Mouse (Mus musculus): Measurements from ENCODE around the gene Mybl2. TPM values are rescaled to one million over a fixed set of nuclear protein-coding genes. Genes with fewer than 3 reads are reported as not detected.
A peak's percentile ranks its signal among the peaks of the same experiment; 100 is the strongest.
"Not testable (repeated sequence)": the region's sequence is repeated elsewhere in the genome, so short reads cannot be mapped to it uniquely, and the experiment has no call there.

The Mybl2 gene
- polyA plus RNA-seq, 1 experiment from 2014 or later, result 1.9 TPM

GRCm38 (mm10) chr2:163051691-163052090, 2.8 kb upstream of the Mybl2 start:
- Histone ChIP-seq H3K9me3 (replicated peaks; ENCODE audit: control insufficient read depth, low read length, poor library complexity, severe bottlenecking) (no peaks in the 10 kb centered on the region), H3K4me2 (ENCODE audit: low read length) (no peak overlapping the region), H3K4me1 (ENCODE audit: control insufficient read depth, insufficient read depth, low read length) (peaks cover 15% of the 10 kb centered on the region), H3K27me3 (ENCODE audit: control insufficient read depth, insufficient read depth, low read depth, low read length) (peaks cover 6% of the 10 kb centered on the region), H3K4me3 (ENCODE audit: low read depth, low read length) (no peak overlapping the region), H3K36me3 (ENCODE audit: control insufficient read depth, insufficient read depth, low read length) (peaks cover 4% of the 10 kb centered on the region; the same call in 1 of the 2 replicates), H3K27ac (ENCODE audit: low read length) (no peak overlapping the region), H3K9ac (ENCODE audit: low read depth, low read length) (no peak overlapping the region)
- 75% methylated on average over 1 of the region's 1 CpGs for WGBS
- no peak for ATAC-seq

- Histone ChIP-seq H3K27ac (ENCODE audit: low read length) (no peak overlapping the region), H3K9ac (ENCODE audit: low read depth, low read length) (no peak overlapping the region), H3K4me2 (ENCODE audit: low read length) (no peak overlapping the region), H3K27me3 (ENCODE audit: control insufficient read depth, insufficient read depth, low read depth, low read length) (peaks cover 6% of the 10 kb centered on the region), H3K36me3 (ENCODE audit: control insufficient read depth, insufficient read depth, low read length) (peaks cover under 1% of the 10 kb centered on the region; the same call in 1 of the 2 replicates), H3K9me3 (replicated peaks; ENCODE audit: control insufficient read depth, low read length, poor library complexity, severe bottlenecking) (no peaks in the 10 kb centered on the region), H3K4me1 (ENCODE audit: control insufficient read depth, insufficient read depth, low read length) (peaks cover 15% of the 10 kb centered on the region), H3K4me3 (ENCODE audit: low read depth, low read length) (no peak overlapping the region)
- WGBS, result 50% methylated on average over 4 of the region's 4 CpGs
- ATAC-seq, result no peak
These were observed 2.4 kb upstream of the Mybl2 start for GRCm38 (mm10) chr2:163052101-163052500.

GRCm38 (mm10) chr2:163052826-163053225, 1.7 kb upstream of the Mybl2 start:
- no peak overlapping the region for H3K9ac ChIP-seq (ENCODE audit: low read depth, low read length)
- H3K4me3 ChIP-seq (ENCODE audit: low read depth, low read length), result no peak overlapping the region
- 56% methylated on average over 4 of the region's 4 CpGs for WGBS
- no peak for ATAC-seq
- no peak overlapping the region for H3K4me2 ChIP-seq (ENCODE audit: low read length)
- H3K36me3 ChIP-seq (ENCODE audit: control insufficient read depth, insufficient read depth, low read length), result no peaks in the 10 kb centered on the region
- H3K4me1 ChIP-seq (ENCODE audit: control insufficient read depth, insufficient read depth, low read length), result peaks cover 15% of the 10 kb centered on the region
- H3K27ac ChIP-seq (ENCODE audit: low read length), result no peak overlapping the region
- no peaks in the 10 kb centered on the region for H3K9me3 ChIP-seq (replicated peaks; ENCODE audit: control insufficient read depth, low read length, poor library complexity, severe bottlenecking)
- peaks cover 6% of the 10 kb centered on the region for H3K27me3 ChIP-seq (ENCODE audit: control insufficient read depth, insufficient read depth, low read depth, low read length)

- under 1% methylated on average over 36 of the region's 38 CpGs for WGBS
- Histone ChIP-seq H3K27me3 (ENCODE audit: control insufficient read depth, insufficient read depth, low read depth, low read length) (peaks cover 6% of the 10 kb centered on the region), H3K27ac (ENCODE audit: low read length) (no peak overlapping the region), H3K4me1 (ENCODE audit: control insufficient read depth, insufficient read depth, low read length) (peaks cover 15% of the 10 kb centered on the region), H3K9ac (ENCODE audit: low read depth, low read length) (peak overlapping the region; percentile 50; the same call in 1 of the 2 replicates), H3K4me3 (ENCODE audit: low read depth, low read length) (peak overlapping the region; percentile 48), H3K9me3 (replicated peaks; ENCODE audit: control insufficient read depth, low read length, poor library complexity, severe bottlenecking) (no peaks in the 10 kb centered on the region), H3K4me2 (ENCODE audit: low read length) (peak overlapping the region; percentile 100), H3K36me3 (ENCODE audit: control insufficient read depth, insufficient read depth, low read length) (no peaks in the 10 kb centered on the region)
- peak; percentile 40 for ATAC-seq
These were observed 506 bp downstream of the Mybl2 start for GRCm38 (mm10) chr2:163054891-163055494.

- Histone ChIP-seq H3K27ac (ENCODE audit: low read length) (no peak overlapping the region), H3K4me2 (ENCODE audit: low read length) (peak overlapping the region; percentile 100; the same call in 1 of the 2 replicates), H3K36me3 (ENCODE audit: control insufficient read depth, insufficient read depth, low read length) (no peaks in the 10 kb centered on the region), H3K27me3 (ENCODE audit: control insufficient read depth, insufficient read depth, low read depth, low read length) (peaks cover 6% of the 10 kb centered on the region), H3K9ac (ENCODE audit: low read depth, low read length) (no peak overlapping the region), H3K4me3 (ENCODE audit: low read depth, low read length) (no peak overlapping the region), H3K4me1 (ENCODE audit: control insufficient read depth, insufficient read depth, low read length) (peaks cover 15% of the 10 kb centered on the region), H3K9me3 (replicated peaks; ENCODE audit: control insufficient read depth, low read length, poor library complexity, severe bottlenecking) (no peaks in the 10 kb centered on the region)
- 28% methylated on average over 5 of the region's 5 CpGs for WGBS
- no peak for ATAC-seq
These were observed 1.2 kb downstream of the Mybl2 start for GRCm38 (mm10) chr2:163055715-163056114.

- Histone ChIP-seq H3K9me3 (replicated peaks; ENCODE audit: control insufficient read depth, low read length, poor library complexity, severe bottlenecking) (no peaks in the 10 kb centered on the region), H3K4me2 (ENCODE audit: low read length) (no peak overlapping the region), H3K4me1 (ENCODE audit: control insufficient read depth, insufficient read depth, low read length) (peaks cover 15% of the 10 kb centered on the region), H3K36me3 (ENCODE audit: control insufficient read depth, insufficient read depth, low read length) (no peaks in the 10 kb centered on the region), H3K9ac (ENCODE audit: low read depth, low read length) (no peak overlapping the region), H3K4me3 (ENCODE audit: low read depth, low read length) (no peak overlapping the region), H3K27me3 (ENCODE audit: control insufficient read depth, insufficient read depth, low read depth, low read length) (peaks cover 6% of the 10 kb centered on the region), H3K27ac (ENCODE audit: low read length) (no peak overlapping the region)
- ATAC-seq, result no peak
- WGBS, result 82% methylated on average over 9 of the region's 9 CpGs
These were observed 2.1 kb downstream of the Mybl2 start for GRCm38 (mm10) chr2:163056584-163056983.

- H3K4me3 ChIP-seq (ENCODE audit: low read depth, low read length); H3K4me1 ChIP-seq (ENCODE audit: control insufficient read depth, insufficient read depth, low read length); H3K27me3 ChIP-seq (ENCODE audit: control insufficient read depth, insufficient read depth, low read depth, low read length); H3K36me3 ChIP-seq (ENCODE audit: control insufficient read depth, insufficient read depth, low read length); H3K27ac ChIP-seq (ENCODE audit: low read length); ATAC-seq; H3K4me2 ChIP-seq (ENCODE audit: low read length); H3K9ac ChIP-seq (ENCODE audit: low read depth, low read length); H3K9me3 ChIP-seq (replicated peaks; ENCODE audit: control insufficient read depth, low read length, poor library complexity, severe bottlenecking): not testable (repeated sequence)
- WGBS, result 94% methylated on average over 6 of the region's 7 CpGs
These were observed 4.5 kb downstream of the Mybl2 start for GRCm38 (mm10) chr2:163058981-163059380.

- Histone ChIP-seq H3K27ac (ENCODE audit: low read length) (no peak overlapping the region), H3K4me2 (ENCODE audit: low read length) (no peak overlapping the region), H3K4me1 (ENCODE audit: control insufficient read depth, insufficient read depth, low read length) (no peaks in the 10 kb centered on the region), H3K9ac (ENCODE audit: low read depth, low read length) (no peak overlapping the region), H3K36me3 (ENCODE audit: control insufficient read depth, insufficient read depth, low read length) (no peaks in the 10 kb centered on the region), H3K4me3 (ENCODE audit: low read depth, low read length) (no peak overlapping the region), H3K27me3 (ENCODE audit: control insufficient read depth, insufficient read depth, low read depth, low read length) (no peaks in the 10 kb centered on the region), H3K9me3 (replicated peaks; ENCODE audit: control insufficient read depth, low read length, poor library complexity, severe bottlenecking) (no peaks in the 10 kb centered on the region)
- WGBS, result 80% methylated on average over 6 of the region's 6 CpGs
- no peak for ATAC-seq
These were observed 6.1 kb downstream of the Mybl2 start for GRCm38 (mm10) chr2:163060630-163061029.

- Histone ChIP-seq H3K4me1 (ENCODE audit: control insufficient read depth, insufficient read depth, low read length) (no peaks in the 10 kb centered on the region), H3K27ac (ENCODE audit: low read length) (no peak overlapping the region), H3K4me2 (ENCODE audit: low read length) (no peak overlapping the region), H3K36me3 (ENCODE audit: control insufficient read depth, insufficient read depth, low read length) (no peaks in the 10 kb centered on the region), H3K9me3 (replicated peaks; ENCODE audit: control insufficient read depth, low read length, poor library complexity, severe bottlenecking) (no peaks in the 10 kb centered on the region), H3K4me3 (ENCODE audit: low read depth, low read length) (no peak overlapping the region), H3K9ac (ENCODE audit: low read depth, low read length) (no peak overlapping the region), H3K27me3 (ENCODE audit: control insufficient read depth, insufficient read depth, low read depth, low read length) (no peaks in the 10 kb centered on the region)
- no peak for ATAC-seq
- 82% methylated on average over 8 of the region's 8 CpGs for WGBS
These were observed 7.0 kb downstream of the Mybl2 start for GRCm38 (mm10) chr2:163061203-163062118.
